Mouse (Mus musculus): ENCODE measurements around the gene Mrpl53.

DNA sequence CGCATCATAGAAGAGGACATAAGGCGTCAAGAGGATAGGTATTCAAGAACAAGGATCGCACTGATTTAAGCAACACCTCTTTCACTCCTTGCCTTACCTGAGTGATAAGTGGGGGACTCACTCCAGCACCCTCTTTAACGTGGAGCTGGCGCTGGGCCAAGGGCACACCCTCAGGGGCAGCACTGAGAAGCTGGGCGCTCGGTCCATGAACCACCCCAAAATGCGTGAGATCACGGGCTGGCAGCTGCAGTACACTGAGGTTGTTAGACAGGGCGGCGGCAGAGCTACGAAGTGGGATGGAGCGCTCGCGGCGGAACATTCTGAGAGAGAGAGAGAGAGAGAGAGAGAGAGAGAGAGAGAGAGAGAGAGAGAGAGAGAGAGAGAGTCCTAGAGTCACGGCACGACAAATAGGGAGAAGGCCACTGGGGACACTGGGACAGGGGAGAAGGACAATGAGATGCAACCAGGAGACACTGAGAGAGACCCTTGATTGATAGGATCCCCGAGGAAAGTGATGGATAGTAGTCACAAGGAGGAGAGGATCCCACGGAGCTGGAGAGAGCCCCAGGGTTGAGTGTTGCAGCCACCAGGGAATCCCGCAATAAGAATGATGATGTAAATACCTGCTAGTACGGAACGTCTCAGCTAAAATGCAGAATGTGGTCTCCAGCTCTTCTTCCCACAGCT, 46.9 kb downstream of the Mrpl53 start:
- TF ChIP-seq CTCF (IDR thresholded peaks at IDR 0.05; ENCODE audit: borderline replicate concordance, control insufficient read depth, extremely low read depth, insufficient read depth, low read length, poor library complexity) (no peak), POLR2A (IDR thresholded peaks at IDR 0.05; ENCODE audit: control insufficient read depth, extremely low read depth, insufficient read depth, low read length, poor library complexity) (no peak)

Data from thymus, adult 2 months (tissue).